Mouse (Mus musculus) retina, postnatal 7 days (tissue): ENCODE measurements around the gene Sdc1.

Experiments
- DNase-seq: peaks from one replicate; pipeline ENCODE4 v3.0.0-alpha.2; 2012; ENCODE audit warnings: low read depth, low spot score

Sdc1 gene

DNA sequence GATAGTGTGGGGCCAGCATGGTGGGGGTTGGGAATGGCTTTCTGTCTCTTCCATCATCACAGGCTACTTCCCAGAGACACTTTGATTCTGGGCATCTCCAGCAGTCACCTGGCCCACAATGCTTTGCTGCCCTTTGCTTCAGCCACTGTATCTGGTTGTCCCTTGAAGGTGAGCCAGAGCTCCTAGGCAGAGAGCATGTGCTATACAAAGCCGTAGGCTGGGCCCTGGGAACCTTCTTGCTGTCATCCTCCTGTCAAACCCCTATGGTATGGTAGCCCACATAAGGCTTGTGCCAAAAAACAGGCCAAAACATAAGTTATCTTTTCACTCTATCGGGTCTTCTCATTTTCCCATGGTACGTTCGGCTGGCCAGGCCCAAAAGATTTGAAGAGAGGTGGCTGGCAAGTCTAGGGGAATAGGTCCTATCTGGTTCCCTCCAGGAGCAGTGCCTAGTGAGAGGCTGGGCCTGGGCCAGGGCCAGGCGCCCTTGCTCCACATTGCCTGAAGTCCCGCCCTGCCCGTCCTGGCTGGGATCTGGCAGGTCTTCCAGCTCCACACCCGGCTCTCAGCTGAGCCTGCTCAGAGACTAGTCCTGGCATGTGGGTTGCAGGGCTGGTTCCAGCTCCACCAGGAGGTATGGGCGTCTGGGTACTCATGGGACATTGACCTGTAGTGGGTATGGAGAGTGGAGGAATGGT, 10.7 kb downstream of the Sdc1 start:
- no peak for DNase-seq

DNA sequence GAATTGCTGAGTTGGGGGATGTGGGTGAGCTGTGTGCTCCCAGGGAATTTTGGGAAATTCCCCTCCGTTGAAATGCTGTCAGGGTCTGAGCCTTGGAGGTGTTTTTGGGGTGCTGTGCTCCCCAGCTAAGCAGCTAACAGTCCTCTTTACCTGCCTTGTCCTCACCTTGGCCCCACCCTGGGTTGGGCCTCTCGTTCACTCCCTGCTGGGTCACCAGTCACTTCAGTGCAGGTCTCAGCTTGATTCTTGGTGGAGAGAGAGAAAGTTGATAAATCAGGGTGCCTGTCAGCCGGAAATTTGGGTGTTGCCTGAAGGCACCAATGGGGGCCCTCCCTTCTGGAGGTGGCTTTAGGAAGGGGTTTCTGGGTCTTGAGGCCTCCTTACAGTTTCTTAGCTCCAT, 11.4 kb downstream of the Sdc1 start:
- DNase-seq, result no peak

DNA sequence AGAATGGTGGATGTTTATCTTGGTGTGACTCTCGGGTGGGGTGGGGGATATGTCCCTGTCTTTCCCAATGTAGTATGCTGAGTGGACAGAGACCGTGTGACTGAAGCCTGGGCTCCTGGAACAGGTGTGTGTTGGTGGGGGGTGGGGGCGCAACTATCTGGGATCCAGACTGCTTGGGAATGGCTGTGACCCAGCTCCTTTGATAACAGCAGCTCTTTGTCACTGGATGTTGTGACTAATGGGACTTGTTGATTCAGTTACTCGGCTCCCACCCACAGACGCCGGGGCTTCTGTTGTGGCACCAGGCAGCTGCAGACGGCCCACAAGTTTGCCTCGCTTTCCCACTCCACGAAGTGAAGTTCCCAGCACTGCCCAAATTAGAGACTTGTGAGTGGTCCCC, 13.1 kb downstream of the Sdc1 start:
- DNase-seq, result no peak

DNA sequence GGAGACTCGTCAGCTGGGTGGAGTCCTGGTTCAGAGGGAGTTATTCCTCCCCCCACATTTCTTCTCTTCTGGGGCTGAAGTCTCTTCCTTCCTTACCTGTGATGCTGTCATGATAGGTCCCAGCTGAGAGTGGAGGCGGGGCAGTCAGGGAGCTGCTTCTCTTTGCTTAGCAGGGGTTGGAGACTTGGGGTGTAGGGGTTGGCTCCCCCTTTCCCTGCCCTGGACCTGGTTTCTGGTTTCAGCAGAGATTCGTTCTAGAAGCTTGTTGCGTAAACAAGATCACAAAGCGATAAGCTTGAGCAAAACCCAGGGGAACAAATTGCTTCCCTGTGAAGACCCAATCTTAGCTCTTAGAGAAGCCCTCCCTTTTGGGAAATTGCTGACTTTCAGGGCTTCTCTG, 15.4 kb downstream of the Sdc1 start:
- no peak for DNase-seq

DNA sequence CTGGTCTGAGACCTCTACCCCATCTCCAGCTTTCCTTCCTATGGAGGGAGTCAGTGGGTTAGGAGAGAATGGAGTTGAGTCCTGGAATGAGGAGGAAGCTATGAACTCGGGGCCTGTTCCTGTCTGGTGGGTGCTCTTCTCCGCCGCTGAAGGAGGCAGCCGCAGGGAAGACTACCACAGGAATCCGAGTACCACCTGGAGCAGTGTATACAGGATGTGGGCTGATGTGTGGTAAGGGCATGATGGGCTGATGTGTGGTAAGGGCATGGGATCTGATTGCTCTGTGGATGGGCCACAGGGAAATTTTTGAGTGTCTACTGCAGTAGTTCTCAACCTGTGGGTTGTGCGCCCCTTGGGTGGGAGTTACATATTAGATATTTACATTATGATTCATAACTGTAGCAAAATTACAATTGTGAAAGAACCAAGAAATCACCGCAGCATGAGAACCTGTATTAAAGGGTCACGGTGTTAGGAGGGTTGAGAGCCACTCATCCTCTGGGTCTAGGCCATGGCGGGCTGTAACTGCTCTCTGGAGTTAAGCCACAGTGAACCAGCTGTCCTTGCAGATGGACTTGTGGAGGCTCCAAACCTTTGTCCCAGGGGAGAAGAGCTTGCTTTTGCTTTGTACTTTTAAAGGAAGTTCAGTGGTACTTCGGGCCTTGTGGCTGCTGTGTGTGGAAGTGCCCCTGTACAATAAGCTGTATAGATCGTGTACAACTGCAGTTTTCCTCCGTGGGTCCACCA, 16.0 kb downstream of the Sdc1 start:
- DNase-seq, result no peak

DNA sequence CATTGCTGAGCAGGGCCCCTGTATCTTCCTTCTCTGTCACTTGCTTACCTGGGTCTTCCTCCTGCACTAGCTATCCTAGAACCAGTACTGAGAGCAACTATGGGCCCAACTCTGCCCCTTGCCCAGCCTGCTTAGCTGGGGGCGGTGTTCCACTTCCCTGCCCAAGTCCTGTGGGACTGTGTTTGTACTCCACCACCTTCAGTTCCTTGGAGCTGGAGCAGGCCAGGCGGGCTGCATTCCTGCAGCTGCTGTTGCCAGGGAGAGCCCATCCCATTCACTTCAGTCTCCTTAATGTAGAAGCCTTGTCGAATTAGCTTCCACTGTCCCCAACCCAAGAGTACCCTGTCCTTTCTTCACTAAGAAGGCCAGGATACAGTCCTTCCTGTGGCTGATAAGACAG, 17.3 kb downstream of the Sdc1 start:
- DNase-seq, result no peak

DNA sequence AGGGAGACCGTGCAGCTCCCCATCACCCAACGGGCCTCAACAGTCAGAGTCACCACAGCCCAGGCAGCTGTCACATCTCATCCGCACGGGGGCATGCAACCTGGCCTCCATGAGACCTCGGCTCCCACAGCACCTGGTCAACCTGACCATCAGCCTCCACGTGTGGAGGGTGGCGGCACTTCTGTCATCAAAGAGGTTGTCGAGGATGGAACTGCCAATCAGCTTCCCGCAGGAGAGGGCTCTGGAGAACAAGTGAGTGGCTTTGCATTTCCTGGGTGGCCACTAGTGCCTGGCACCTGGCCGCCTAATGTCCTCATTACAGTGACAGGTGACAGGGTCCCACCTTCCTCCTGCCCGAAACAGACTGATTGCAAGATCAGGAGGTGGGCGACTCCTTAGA, 19.5 kb downstream of the Sdc1 start:
- DNase-seq, result no peak

DNA sequence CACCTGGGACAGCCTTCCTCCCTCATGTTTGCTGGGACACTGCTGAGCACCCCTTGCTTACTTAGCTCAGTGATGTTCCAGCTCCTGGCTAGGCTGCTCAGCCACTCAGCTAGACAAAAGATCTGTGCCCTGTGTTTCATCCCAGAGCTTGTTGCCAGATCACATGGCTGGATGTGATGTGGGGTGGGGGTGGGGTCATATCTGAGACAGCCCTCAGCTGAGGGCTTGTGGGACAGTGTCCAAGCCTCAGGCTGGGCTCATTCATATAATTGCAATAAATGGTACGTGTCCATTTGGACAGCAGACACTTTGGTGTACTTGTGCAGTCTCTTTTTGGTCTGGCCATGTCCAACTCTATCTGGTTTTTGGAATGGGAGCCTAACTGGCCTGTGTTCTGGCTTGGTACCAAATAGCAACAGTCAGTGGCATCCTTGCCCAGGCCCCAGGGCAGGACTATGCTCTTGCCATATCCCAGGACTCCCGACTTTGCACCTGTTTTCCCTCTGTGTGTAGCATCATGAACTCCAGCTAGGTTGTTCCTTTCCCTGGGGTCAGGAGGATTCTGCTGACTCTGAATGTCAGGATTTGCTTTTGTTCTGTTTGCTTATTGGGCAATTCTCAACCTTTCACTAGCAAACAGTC, 22.4 kb downstream of the Sdc1 start:
- DNase-seq, result no peak

DNA sequence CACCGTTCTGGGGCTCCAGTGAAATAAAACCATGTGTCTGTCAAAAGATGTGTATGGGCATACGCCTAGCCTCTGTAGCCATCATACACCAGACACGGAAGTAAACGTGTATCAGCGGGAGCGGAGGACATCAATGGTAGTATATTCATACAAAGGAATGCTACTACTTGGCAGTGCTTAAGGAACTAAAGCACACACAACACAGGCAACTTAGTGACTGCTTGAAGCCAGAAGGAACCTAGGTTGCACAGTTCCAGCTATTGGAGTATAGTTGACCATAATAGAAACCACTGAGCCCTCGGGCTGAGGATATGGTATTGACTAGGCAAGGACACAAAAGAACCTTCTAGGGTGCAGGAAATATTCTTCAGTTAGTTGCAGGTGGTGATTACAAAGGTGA, 26.8 kb downstream of the Sdc1 start:
- DNase-seq, result no peak

DNA sequence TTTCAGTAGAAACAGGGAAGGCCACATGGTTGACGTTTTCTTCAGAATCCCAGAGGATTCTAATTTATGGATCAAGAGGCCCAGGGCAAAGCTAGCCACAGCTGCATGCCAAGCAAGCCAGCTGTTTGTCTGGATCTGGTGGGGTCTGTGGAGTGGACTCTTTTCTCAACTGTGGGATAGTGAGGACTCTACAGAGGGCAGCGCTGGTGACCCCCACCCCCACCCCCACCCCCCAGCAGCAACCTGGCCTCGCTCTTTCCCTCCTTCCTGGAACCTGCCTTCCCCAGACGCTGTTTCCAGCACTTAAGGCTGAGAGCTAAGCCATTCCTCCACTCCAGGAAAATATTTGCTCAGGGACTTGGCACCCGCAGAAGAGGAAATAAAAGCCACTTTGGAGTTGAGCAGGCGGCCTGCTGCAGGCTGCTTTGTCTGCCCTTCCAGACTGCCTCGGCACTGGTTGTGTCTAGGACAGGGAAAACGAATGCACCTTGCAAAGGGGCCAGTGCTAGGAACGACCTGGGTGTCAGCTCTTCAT, 27.4 kb downstream of the Sdc1 start:
- no peak for DNase-seq

DNA sequence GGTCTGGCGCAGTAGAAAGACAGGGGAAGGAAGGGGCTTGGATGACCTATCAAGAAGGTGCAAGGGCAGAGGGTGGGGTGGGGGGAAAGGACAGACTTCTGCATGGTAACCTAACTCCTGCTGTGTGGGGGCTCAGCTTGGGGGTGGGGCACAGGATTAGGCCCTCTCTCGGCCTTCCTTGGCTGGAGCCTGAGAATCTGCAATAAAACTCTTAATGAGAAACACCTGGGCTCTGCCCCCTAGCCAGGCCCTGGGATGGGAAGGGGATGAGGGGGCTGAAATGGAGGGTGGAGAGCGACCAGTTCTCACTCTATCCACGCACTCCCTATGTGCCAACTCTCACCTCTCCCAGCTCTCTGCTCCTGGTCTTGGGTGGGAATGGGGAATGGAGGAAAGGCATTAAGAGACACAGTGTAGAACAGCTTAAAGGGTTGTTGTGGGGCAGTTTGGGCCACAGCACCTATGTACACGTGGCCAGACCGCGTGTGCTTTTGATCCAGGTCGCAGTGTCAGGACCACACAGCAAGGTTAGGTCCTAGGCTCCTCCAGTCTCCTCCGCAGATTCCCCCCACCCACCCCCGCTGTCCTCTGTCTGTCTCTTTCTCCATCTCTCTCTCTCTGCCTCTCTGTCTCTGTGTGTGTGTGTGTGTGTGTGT, 32.4 kb downstream of the Sdc1 start:
- no peak for DNase-seq

DNA sequence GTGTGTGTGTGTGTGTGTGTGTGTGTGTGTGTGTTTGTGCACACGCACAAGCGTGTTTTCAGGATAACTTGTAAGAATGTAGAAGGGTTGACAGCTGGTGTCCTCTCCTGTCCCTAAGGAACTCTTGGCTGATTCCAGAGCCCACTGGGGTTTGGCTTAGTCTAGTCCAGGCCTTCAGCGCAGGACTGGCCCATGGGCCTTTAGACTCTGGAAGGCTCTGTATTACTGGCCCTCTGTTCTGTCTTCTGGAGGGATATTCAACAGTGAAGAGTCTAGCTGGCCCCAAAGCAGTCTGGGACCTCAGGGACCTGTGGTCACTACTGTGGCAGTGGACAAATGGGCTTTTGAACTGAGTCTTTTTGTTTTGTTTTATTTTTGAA, 32.9 kb downstream of the Sdc1 start:
- no peak for DNase-seq

DNA sequence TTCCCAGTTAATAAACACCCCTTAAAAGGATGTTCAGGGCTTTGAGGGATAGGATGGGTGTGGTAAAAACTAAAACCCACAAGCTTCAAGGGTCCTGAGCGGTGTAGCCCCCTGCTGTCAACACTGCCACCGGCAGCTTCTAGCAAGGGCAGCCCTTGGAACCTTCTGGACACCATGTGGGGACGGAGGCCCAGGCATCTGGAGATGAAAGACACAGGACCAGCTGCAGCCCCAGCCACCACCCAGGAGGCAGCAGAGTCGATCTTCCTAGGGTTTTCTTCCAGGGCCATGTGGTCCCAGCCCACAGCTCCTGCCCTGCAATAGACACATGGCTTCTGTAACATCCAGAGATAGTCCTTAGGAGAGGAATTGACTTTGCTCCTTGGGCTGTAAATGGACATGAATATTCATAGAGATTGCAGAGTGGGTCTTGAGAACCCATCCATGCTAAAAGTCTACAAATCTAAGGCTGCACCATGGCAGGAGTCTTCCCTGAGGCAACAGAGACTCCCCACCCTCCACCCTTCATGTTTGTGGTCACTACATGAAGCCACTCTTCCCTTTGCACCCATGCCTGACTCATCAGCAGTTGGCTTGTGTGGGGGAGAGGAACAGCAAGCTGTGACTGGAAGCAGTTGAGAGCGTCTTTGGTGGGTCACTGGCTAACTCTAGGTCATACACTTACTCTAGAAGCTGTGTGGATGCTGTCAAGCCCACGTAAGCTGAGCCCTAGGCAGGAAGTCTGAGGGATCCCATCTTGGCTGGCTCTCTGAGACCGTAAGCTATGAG, 34.0 kb downstream of the Sdc1 start:
- DNase-seq, result no peak

DNA sequence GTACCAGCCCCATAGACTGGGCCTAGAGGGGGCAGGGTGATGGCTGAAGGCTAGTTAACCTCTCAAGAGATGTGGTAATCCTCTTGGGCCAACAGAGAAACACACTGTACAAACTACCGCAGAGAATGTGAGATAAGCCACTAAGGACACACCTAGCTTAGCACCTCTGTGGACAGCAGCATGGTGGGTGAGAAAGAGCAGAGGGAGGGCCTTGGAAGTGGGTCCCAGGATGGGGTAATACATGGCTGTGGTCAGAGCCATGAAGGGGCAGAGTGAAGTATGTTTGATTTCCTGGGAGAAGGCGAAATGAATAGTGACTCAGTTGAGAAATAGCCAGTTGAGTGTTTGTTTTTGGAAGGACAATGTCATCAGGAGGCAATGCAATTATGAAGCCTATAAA, 38.0 kb downstream of the Sdc1 start:
- no peak for DNase-seq

DNA sequence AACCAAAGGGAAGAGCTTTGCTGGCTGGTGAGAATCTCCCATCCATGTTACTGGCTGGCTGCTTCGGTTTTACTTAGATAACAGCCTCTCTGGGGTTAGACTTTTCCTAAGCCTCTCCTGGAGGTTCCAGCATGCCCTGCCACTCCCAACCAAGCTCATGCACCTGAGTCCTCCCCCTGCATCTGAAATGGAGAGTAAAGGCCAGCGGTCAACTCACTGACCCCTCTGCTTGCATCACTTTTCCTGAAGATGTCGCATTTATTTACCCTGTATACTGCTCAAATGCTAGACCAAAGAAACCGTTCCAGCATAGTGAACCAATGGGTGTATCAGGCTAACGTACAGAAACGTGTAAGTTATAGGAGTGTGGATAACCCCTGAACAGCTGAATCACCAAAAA, 38.5 kb downstream of the Sdc1 start:
- DNase-seq, result no peak

DNA sequence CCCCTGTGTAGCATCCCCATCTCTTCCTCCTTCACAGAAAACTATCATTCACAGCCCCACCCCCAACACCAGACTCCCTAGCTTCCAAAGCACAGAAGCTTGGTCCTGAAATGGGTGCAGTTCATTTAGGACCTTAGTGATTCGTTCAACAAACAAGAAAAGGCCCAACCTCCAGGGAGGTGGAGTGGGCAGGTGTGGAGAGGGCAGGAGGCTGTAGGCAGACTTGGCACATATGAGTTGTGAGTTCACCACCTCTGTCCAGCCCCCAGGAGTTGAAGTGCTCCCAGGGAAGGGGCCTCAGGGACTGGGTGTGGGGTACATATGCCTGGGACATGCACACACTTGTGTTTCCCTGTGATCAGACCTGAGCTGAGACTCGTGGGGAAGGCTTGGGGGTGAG, 39.8 kb downstream of the Sdc1 start:
- DNase-seq, result no peak

DNA sequence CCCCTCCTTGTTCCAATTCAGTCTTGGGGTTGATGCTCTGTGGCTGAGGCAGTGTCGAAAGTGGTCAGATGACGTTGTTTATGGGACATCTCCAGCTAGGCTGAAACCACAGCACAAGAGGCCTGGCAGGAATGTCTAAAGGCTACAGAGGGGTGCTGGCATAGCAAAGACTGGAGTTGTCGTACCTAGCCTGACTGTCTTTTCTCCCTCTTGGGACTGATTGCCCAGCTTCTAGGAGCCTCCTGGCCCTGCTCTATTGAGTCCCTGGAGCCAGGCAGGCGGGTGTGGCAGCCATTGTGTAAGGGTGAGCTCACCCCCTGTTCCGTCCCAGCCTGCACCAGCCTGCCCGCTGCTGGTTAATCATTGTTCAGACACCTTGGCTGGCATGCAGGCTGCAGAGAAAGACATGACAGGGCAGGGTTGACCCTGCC, 40.3 kb downstream of the Sdc1 start:
- DNase-seq, result no peak

DNA sequence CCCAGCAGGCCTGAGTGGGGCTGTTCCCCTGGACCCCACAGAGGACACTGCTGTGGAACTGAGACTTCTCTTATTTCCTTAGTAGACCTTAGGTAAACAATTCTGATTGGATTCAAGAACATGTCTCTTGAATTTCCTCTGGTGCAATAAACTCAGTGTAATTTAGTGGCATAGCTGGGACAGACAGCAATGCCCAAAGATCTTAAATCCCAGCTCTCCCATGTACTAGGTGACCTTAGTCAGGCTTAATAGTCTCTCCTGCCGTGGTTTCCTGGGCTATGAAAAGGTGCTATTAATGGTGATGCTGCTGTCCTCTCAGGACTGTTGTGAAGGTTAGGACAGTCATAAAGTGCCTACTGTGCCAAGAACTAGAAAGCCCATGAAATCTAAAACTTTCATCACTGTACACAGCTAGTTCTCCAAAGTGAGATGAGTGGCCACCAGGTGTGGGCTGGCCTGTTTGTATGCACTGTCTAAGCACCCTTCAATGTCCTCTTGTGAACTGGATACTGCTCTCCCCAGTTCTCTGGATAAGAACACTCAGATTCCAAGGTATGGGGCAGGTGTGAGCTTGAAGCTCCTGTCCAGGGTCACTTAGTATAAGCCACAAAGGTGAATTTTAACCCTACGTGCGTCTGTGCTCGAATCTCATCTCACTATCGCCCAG, 40.9 kb downstream of the Sdc1 start:
- no peak for DNase-seq

DNA sequence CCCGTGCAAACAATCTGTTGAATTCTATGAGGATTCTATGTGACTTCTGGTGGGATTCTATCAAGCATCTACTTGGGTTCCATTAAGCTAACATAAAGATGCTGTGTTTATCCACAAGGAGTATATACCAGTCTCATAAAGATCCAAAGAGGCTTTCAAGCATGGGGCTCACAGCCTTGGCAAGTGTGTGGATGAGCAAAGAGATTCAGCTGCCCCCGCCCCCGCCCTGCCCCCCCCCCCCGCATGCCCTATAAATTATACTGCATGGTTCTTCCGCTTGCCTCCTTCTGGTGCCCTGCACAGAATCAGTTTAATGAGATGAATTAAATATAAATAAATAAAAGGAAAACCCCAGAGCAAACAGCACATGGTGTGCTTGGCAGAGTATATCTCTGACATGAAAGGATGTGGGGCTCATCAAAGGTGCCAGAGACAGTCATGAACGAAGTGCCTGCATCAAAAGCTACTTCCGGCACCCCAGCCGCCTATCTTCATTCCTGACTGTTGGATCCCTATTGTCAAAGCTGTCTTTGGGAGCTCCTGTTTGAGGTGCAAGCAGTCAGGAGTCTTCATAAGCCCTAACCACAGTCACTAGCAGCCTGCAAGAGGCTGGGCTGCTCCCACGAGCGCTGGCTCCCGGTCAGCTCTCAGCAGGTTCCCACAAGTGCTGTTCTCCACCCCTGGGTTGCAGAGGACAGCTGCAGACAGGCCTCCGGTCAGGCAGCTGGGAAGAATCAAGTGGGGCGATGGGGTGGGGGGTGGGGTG, 46.5 kb downstream of the Sdc1 start:
- DNase-seq, result no peak

DNA sequence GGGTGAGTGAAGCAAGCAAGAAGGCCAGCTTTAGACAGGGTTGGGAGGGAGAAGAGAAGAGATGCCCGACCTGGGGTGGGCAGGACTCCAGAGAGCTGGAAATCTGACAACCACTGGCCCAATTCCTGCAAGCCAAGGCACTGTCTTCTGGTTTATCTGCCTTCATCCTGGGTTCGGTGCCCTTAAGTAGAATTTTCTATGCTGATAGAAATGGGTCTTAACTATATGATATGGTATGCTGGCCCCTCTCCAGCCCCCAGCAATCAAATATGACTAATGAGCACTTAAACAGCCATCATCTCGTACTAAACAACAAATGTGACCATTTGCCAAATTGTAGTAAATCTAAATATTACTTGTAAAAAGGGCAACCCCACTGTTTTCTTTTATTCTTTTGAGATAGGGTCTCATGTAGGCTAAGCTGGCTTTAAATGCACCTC, 47.1 kb downstream of the Sdc1 start:
- DNase-seq, result no peak
